Mouse (Mus musculus) Patski (cell line): ENCODE measurements around the gene Fez1. TPM values are rescaled to one million over a fixed set of nuclear protein-coding genes. Genes with fewer than 3 reads are reported as not detected.
A peak's percentile ranks its signal among the peaks of the same experiment; 100 is the strongest.

Source experiments
- ATAC-seq: fragments of 100-300 bp; one replicate; pipeline ENCODE4 v1.8.0; 2021
- CTCF ChIA-PET: fragments of 350-600 bp; sonication (Branson Sonifier 250); formaldehyde crosslinking; loops from one replicate; lab custom pipeline; 2022; ENCODE audit warnings: inconsistent platforms; lab: Charles Lee
- POLR2A ChIA-PET: fragments of 350-600 bp; sonication (Branson Sonifier 250); formaldehyde crosslinking; loops from one replicate; lab custom pipeline; 2022; ENCODE audit warnings: antibody characterized with exemption, inconsistent platforms; lab: Charles Lee
- DNase-seq: peaks from one replicate; pipeline ENCODE4 v3.0.0-alpha.2; 2011; ENCODE audit warnings: low read depth, low spot score
- H3K27me3 ChIP-seq: fragments of 371-371 bp; one replicate; pipeline ENCODE4 v1.5.1; 2021
- CTCF ChIP-seq: fragments of 100-300 bp; IDR thresholded peaks from one replicate; pipeline ENCODE4 v1.5.1; 2021
- in situ Hi-C: fragments of 300-500 bp; cut with MboI; formaldehyde crosslinking; loops from 3 replicates; pipeline ENCODE4 v1.11.1; 2018; ENCODE audit warnings: low pct_unique_long_range_greater_than_20kb, mixed read lengths
- polyA plus RNA-seq: library from polyadenylated mRNA; unstranded; gene quantifications from one replicate; pipeline ENCODE4 v1.2.3, GENCODE M21; 2021

Gene Fez1
- not detected for polyA plus RNA-seq

DNA sequence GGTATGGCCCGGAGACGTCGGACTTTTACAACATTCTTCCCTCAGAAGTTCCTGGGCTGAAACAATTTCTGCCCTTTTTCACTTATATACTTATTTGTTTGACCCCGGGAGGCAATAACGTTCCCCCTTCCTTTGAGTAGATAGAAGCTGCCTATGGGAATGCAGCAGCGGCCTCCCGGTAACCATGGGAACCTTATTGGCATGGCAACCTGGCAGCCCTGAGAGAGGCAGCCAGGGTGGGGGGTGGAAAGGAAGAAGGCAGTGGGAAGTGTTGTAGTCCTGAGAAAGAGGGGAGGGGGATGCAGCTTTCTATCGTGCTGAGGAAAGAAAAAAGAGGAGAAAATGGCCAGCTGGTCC lies at the start of gene Fez1:
Gene Fez1, plus strand, starts transcription at position 221 of the 357 bp plus-strand sequence.
- ChIA-PET POLR2A (no interaction called here), CTCF (interaction anchor here (1.2 kb wide), 1 partner anchor 9 kb away, joined by 3 read pairs; no protein-coding TSS in a partner anchor)
- in situ Hi-C loops = no loop called here
- no peak for ATAC-seq
- DNase-seq = no peak
- TF ChIP-seq CTCF = no peak
- peaks cover 45% of the 10 kb centered on the region for H3K27me3 ChIP-seq

DNA sequence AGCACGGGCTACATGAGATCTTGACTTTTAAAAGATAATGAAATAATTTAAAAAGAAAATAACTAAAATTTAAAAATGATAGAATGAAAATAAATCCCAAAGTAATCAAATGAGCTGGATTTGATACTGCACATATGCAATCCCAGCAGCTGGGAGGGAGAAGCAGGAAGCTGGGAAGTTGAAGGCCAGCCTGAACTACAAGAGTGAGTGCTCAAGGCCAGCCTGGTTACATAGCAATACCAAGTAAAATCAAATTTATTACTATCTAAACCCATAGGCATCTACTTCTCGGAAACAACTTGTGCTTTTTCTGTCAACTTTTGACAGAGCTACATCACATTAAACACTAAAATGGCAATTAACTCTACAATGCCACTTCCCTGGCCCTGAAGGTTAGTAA lies 37.7 kb upstream of the Fez1 start:
- H3K27me3 ChIP-seq = no peaks in the 10 kb centered on the region
- ChIA-PET CTCF (no interaction called here), POLR2A (no interaction called here)
- no peak for ATAC-seq
- in situ Hi-C loops = loop anchor here (10.0 kb wide), 1 partner anchor 499 kb away; no protein-coding TSS in a partner anchor
- TF ChIP-seq CTCF = no peak
- no peak for DNase-seq

DNA sequence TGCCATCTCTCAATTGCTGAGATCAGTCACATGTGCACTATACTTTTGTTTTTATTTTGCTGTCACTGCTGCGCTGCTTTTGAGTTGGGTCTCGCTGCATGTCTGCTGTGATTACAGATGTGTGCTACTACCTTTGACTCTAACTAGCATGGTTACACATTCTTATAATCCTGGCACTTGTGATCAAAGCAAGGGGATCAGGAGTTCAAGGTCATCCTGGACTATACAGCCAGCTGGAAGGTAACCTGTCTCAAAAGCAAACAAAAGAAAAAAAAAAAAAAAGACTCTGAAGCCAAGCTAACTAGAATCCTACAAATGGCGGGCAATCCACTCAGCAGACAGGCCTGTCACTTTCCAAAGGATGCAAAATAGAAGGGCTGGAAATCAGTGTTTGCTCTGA lies 29.5 kb upstream of the Fez1 start:
- CTCF ChIA-PET = no interaction called here
- ATAC-seq (no peak), DNase-seq (no peak)
- TF ChIP-seq CTCF = no peak
- POLR2A ChIA-PET = no interaction called here
- no peaks in the 10 kb centered on the region for H3K27me3 ChIP-seq
- in situ Hi-C loops = no loop called here

DNA sequence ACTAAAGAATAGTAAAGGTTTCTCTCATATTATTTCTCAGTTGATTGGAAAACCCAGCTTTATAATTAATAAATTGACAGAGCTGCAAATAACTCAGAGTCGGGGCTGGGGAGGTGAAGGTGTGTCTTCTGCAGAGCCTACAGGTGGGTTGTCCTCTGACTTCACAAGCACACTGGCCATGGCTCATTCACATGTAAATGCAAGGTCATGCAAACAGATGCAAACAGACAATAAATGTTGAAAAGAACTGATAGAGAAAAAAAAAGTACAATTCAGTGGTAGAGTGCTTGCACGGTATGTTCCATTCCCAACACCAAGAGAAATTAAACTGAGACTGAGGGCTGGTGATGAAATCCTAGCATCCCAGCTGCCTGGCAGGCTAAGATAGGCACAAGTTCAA lies 27.2 kb upstream of the Fez1 start:
- DNase-seq (no peak), ATAC-seq (no peak)
- in situ Hi-C loops = no loop called here
- ChIA-PET CTCF (no interaction called here), POLR2A (no interaction called here)
- TF ChIP-seq CTCF = no peak
- no peaks in the 10 kb centered on the region for H3K27me3 ChIP-seq

DNA sequence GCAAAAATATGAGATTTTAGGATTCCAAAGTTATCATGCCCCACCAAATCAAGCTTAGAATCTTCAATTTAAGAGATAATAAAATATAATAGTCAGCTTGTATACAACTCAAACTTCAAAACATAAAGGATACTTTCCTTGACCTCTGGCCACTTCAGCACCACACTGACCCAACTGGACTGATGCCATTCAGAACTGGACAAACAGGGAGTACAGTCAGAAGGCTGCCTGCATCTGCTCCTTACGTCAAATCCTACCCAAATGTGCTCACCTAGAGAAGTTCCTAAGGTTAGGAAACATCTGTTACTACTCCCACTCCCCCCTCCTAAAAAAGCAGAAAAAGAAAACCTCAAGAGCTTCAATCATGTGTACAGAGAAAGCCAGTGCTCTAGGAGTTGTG lies 26.1 kb upstream of the Fez1 start:
- TF ChIP-seq CTCF = no peak
- ATAC-seq (no peak), DNase-seq (no peak)
- H3K27me3 ChIP-seq = peaks cover 4% of the 10 kb centered on the region
- ChIA-PET POLR2A (interaction anchor here (0.5 to 1.6 kb wide), 2 partner anchors 16 to 25 kb away, joined by 3 to 4 read pairs; no protein-coding TSS in a partner anchor), CTCF (no interaction called here)
- in situ Hi-C loops = no loop called here

DNA sequence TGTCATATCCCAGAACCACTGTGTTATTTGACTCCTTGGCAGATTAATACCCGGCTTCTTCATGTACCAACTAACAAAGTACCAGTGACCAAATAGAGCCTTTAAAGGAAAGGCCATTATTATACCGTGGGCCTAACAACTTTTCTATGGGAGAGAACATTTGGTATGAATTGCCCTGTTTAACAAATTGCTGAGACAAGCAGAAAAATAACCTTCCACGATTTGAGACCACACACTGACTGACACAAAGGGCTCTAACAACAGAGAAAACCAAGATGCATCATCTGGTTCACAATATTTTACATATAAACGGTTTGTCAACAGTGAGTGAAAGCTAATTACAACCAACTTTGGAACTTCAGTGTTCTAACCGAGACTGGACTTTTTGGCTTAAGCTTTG lies 25.4 kb upstream of the Fez1 start:
- in situ Hi-C loops = no loop called here
- peaks cover 8% of the 10 kb centered on the region for H3K27me3 ChIP-seq
- no peak for ATAC-seq
- DNase-seq = no peak
- ChIA-PET POLR2A (interaction anchor here (1.6 kb wide), 1 partner anchor 17 kb away, joined by 4 read pairs; no protein-coding TSS in a partner anchor), CTCF (no interaction called here)
- TF ChIP-seq CTCF = no peak

DNA sequence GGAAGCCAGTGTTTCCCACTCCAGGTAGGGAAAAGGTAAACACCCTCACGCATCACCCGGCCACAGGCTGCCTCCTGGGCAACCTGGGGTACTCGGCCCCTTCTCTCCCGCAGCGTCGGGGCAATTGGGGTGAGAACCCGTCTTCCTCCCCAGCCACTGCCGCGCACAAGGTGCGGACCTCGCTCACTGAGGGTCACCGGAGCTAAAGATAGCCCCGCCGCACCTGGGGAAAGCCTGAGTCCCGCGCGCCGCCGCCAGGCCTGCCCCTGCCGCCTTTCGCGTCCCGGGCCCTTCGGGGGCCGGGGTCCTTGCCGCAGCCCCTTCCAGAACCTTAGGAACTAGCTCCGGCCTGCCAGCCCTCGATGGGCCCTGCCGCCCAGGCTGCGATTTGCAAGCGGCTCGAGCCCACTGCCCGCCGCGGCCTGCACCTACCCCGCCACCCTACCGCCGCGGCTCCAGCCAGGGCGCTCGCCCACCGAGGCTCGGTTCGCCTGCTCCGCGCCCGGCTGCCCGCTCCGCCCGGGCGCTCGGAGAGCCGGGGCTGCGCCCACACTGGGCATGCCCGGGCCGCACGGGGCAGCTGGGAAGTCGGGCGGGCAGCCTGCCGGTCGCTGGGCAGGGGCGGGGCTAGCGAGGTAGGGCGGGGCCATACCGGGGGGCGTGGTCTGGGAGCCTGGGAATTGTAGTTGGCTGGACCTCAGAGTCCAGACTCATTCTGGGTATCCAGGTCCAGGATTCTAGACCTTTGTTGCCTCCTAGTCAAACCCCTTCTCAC lies 24.7 kb upstream of the Fez1 start, which contains the start of gene Ei24:
Gene Ei24, minus strand, starts transcription at position 613 of the 775 bp plus-strand sequence.
- in situ Hi-C loops = no loop called here
- peaks cover 8% of the 10 kb centered on the region for H3K27me3 ChIP-seq
- DNase-seq = peak; percentile 22
- ATAC-seq = peak; percentile 98
- no peak for TF ChIP-seq CTCF
- ChIA-PET CTCF (no interaction called here), POLR2A (interaction anchor here (1.6 kb wide), 1 partner anchor 17 kb away, joined by 4 read pairs; no protein-coding TSS in a partner anchor)

DNA sequence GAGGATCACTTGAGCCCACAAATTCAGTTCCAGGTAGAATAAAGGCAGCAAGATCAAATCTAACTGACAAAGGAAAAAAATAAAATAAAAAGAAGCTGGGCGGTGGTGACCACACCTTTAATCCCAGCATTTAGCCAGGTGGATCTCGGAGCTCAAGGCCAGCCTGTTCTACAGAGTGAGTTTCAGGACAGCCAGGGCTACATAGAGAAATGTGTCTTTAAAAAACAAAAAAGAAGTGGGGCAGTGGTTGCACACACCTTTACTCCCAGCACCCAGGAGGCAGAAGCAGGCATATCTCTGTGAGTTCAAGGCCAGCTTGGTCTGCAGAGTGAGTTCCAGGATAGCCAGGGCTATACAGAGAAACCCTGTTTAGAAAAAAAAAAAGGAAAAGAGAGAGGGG lies 19.7 kb upstream of the Fez1 start:
- DNase-seq (no peak), ATAC-seq (no peak)
- no peak for TF ChIP-seq CTCF
- CTCF ChIA-PET = no interaction called here
- H3K27me3 ChIP-seq = peaks cover 14% of the 10 kb centered on the region
- POLR2A ChIA-PET = no interaction called here
- in situ Hi-C loops = no loop called here

DNA sequence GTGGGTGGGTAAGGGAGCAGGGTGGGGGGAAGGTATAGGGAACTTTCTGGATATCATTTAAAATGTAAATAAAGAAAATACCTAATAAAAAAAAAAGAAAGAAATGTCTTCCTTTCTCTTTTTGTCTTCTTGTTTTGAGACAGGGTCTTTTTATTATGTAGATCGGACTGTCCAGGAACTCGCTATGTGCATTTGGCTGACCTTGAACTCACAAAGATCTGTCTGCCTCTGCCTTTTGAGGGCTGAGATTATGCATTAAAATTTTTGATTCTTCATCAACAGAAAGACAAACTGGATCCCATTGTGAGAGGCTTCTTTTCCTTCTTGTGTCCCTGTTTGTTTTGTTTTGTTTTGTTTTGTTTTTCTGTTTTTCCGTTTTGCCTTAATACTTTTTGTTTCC lies 18.7 kb upstream of the Fez1 start:
- in situ Hi-C loops = no loop called here
- CTCF ChIA-PET = no interaction called here
- TF ChIP-seq CTCF = no peak
- ATAC-seq = no peak
- H3K27me3 ChIP-seq = peaks cover 14% of the 10 kb centered on the region
- DNase-seq = no peak
- POLR2A ChIA-PET = no interaction called here

DNA sequence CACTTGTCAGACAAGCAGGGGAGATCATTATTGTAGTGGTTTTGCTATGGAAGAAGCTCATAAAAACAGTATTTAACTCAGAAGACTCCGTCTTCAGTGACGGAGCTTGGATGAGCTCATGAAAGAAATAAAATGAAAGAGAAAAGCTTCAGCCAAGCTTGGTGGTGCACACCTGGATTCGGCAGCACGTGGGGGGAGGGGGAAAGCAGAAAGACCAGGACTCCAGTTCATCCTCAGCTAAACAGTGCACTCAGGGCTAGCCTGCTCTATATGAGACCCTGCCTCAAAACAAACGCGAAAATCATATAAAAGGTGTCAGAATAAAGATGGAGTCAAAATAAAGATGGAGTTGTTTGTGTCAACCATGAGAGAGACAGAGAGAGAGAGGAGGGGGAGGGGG lies 18.3 kb upstream of the Fez1 start:
- TF ChIP-seq CTCF = no peak
- peaks cover 14% of the 10 kb centered on the region for H3K27me3 ChIP-seq
- DNase-seq (no peak), ATAC-seq (no peak)
- in situ Hi-C loops = no loop called here
- CTCF ChIA-PET = no interaction called here
- POLR2A ChIA-PET = no interaction called here

DNA sequence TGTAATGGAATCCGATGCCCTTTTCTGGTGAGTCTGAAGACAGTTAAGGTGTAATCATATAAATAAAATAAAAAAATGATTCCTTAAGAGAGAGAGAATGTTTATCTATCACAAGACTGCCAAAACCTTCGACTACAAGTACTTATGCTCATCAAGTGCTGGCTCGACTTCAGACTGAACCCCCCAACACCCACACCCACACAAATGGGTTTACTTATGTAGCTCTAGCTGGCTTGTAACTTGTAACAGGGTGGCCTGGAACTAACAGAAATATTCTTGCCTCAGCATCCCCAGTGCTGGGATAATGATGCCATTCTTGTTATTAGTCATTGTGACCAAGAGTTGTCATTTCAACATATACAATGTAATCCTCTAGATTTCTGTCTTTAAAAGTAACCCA lies 17.7 kb upstream of the Fez1 start:
- peaks cover 14% of the 10 kb centered on the region for H3K27me3 ChIP-seq
- in situ Hi-C loops = no loop called here
- ATAC-seq (no peak), DNase-seq (no peak)
- ChIA-PET POLR2A (no interaction called here), CTCF (no interaction called here)
- no peak for TF ChIP-seq CTCF
